In genomic region chr10:79840644-79841551, GRCm38 (mm10) we compare ENCODE assay signal across 8 mouse cellular contexts. TPM values are rescaled to one million over a fixed set of nuclear protein-coding genes. Genes with fewer than 3 reads are reported as not detected.
DNase-seq lines count a peak whose midpoint lies in the region; ATAC-seq and TF ChIP-seq lines count a peak whose summit lies in the region.

No protein-coding gene starts in this region.

- TF ChIP-seq POLR2A in cortical plate, adult 2 months (IDR thresholded peaks at IDR 0.05; ENCODE audit: extremely low read depth, insufficient read depth, low read length), result peak; percentile 81

- H3K36me3 ChIP-seq in stomach, embryonic 14.5 days (ENCODE audit: control insufficient read depth, insufficient read depth, low read length), result no peaks in the 10 kb centered on the region

- peak; percentile 75 for ATAC-seq in megakaryocyte-erythroid progenitor cell, adult 5-6 weeks (replicated peaks; ENCODE audit: low FRiP score, low TSS enrichment, poor library complexity, severe bottlenecking)
- peak; percentile 91 for ATAC-seq in stomach, embryonic 14.5 days (ENCODE audit: insufficient number of reproducible peaks, insufficient read depth, low FRiP score, low read depth)

- H3K9ac ChIP-seq in stomach, embryonic 14.5 days (replicated peaks; ENCODE audit: low read depth, low read length), result no peak overlapping the region

- intact Hi-C loops in left cerebral cortex, postnatal 25 days (cut with DNase I), result loop anchor here (2.0 kb wide), 1 partner anchor 14 kb away; the partner anchor contains the start of gene Ptbp1

- no peaks in the 10 kb centered on the region for H3K9me3 ChIP-seq in stomach, embryonic 14.5 days (ENCODE audit: control insufficient read depth, low read depth, low read length)

- 1% methylated on average over 24 of the region's 24 CpGs for WGBS in stomach, embryonic 14.5 days

- peak overlapping the region; percentile 55 for H3K27ac ChIP-seq in cortical plate, adult 2 months (ENCODE audit: insufficient read depth, low read length)
- H3K27ac ChIP-seq in stomach, embryonic 14.5 days (ENCODE audit: low read length), result peak overlapping the region; percentile 91

- no peaks in the 10 kb centered on the region for H3K27me3 ChIP-seq in stomach, embryonic 14.5 days (ENCODE audit: control insufficient read depth, insufficient read depth, low read length)

- H3K4me3 ChIP-seq in cortical plate, adult 2 months (ENCODE audit: insufficient read depth, low read length), result peak overlapping the region; percentile 23
- peak overlapping the region; percentile 30 for H3K4me3 ChIP-seq in stomach, embryonic 14.5 days (ENCODE audit: low read depth, low read length)

- peak overlapping the region; percentile 84 for H3K4me2 ChIP-seq in stomach, embryonic 14.5 days (replicated peaks; ENCODE audit: low read depth, low read length)

- H3K4me1 ChIP-seq in cortical plate, adult 2 months (ENCODE audit: control insufficient read depth, insufficient read depth, low read length), result no peaks in the 10 kb centered on the region
- H3K4me1 ChIP-seq in stomach, embryonic 14.5 days (ENCODE audit: control insufficient read depth, insufficient read depth, low read length), result peaks cover 27% of the 10 kb centered on the region; the same call in 1 of the 2 replicates

- DNase-seq in adrenal gland, adult 2 months, result peak; percentile 72
- DNase-seq in adrenal gland, adult 8-10 months, result no peak
- peak; percentile 42 for DNase-seq in gastrocnemius, postnatal 10 days
- DNase-seq in hindlimb bud, embryonic 11.5 days (ENCODE audit: extremely low spot score, low read depth, low spot score), result peak; percentile 63
- peak; percentile 72 to 92 for DNase-seq in left cerebral cortex, postnatal 25 days (ENCODE audit: low spot score in 2 of 2)

- no peak for TF ChIP-seq CTCF in cortical plate, adult 2 months (IDR thresholded peaks at IDR 0.05; ENCODE audit: extremely low read depth, insufficient read depth, low read length)

RNA-seq across cellular contexts. Expression of gene Ptbp1, which starts 13.3 kb away (rescaled TPM):
- 100 to 1,000 TPM; 217 to 332 TPM for total RNA-seq in adrenal gland, adult 2 months (2021)
- polyA plus RNA-seq in adrenal gland, adult 2 months (2012; rRNA removed), result 175 and 259 TPM in 2 replicates
- 100 to 1,000 TPM; 249 to 275 (median 255) TPM for total RNA-seq in adrenal gland, adult 8-10 months (2022)
- polyA plus RNA-seq in cortical plate, adult 2 months (2012; rRNA removed), result 53.3 and 54.1 TPM in 2 replicates
- total RNA-seq in gastrocnemius, postnatal 10 days (2021), result 100 to 1,000 TPM in 1 of 2 experiments, 10 to 100 TPM in 1; 75.2 to 110 TPM
- total RNA-seq in left cerebral cortex, postnatal 25 days (2021), result 10 to 100 TPM; 48.5 to 52.3 TPM
- 423 and 470 TPM in 2 replicates for total RNA-seq in megakaryocyte-erythroid progenitor cell, adult 5-6 weeks (2014; fragmentation: Nextera tagmentation)
- 149 and 201 TPM in 2 replicates for total RNA-seq in megakaryocyte-erythroid progenitor cell, adult 5-6 weeks (2017)
- polyA plus RNA-seq in stomach, embryonic 14.5 days (2014; fragmentation: Nextera tagmentation; extraction: Ambion mirVana), result 237 and 275 TPM in 2 replicates

RNA-seq across cellular contexts. Expression of gene Misp, which starts 20.1 kb away (rescaled TPM):
- under 1 TPM; 0.31 to 0.32 TPM for total RNA-seq in adrenal gland, adult 2 months (2021)
- 0.03 and 0.10 TPM in 2 replicates for polyA plus RNA-seq in adrenal gland, adult 2 months (2012; rRNA removed)
- total RNA-seq in adrenal gland, adult 8-10 months (2022), result under 1 TPM; 0.64 to 0.95 (median 0.70) TPM
- polyA plus RNA-seq in cortical plate, adult 2 months (2012; rRNA removed), result 0.13 and 0.21 TPM in 2 replicates
- total RNA-seq in gastrocnemius, postnatal 10 days (2021), result under 1 TPM in 1 of 2 experiments, not detected in 1; 0.54 TPM
- total RNA-seq in left cerebral cortex, postnatal 25 days (2021), result 1 to 10 TPM in 1 of 2 experiments, under 1 TPM in 1; 0.62 to 1.7 TPM
- total RNA-seq in megakaryocyte-erythroid progenitor cell, adult 5-6 weeks (2014; fragmentation: Nextera tagmentation), result not detected in 2 replicates
- not detected in 2 replicates for total RNA-seq in megakaryocyte-erythroid progenitor cell, adult 5-6 weeks (2017)
- polyA plus RNA-seq in stomach, embryonic 14.5 days (2014; fragmentation: Nextera tagmentation; extraction: Ambion mirVana), result 27.6 and 33.1 TPM in 2 replicates

RNA-seq across cellular contexts. Expression of gene Prtn3, which starts 33.4 kb away (rescaled TPM):
- total RNA-seq in adrenal gland, adult 2 months (2021), result under 1 TPM; 0.62 to 0.63 TPM
- polyA plus RNA-seq in adrenal gland, adult 2 months (2012; rRNA removed), result 3.4 and 4.1 TPM in 2 replicates
- total RNA-seq in adrenal gland, adult 8-10 months (2022), result under 1 TPM in 1 of 4 experiments, not detected in 3; 0.35 TPM
- polyA plus RNA-seq in cortical plate, adult 2 months (2012; rRNA removed), result 4.3 and 5.2 TPM in 2 replicates
- total RNA-seq in gastrocnemius, postnatal 10 days (2021), result 1 to 10 TPM in 1 of 2 experiments, not detected in 1; 2.1 TPM
- total RNA-seq in left cerebral cortex, postnatal 25 days (2021), result 1 to 10 TPM; 1.4 to 2.4 TPM
- total RNA-seq in megakaryocyte-erythroid progenitor cell, adult 5-6 weeks (2014; fragmentation: Nextera tagmentation), result 2.5 and 8.7 TPM in 2 replicates
- total RNA-seq in megakaryocyte-erythroid progenitor cell, adult 5-6 weeks (2017), result 0.56 and 5.9 TPM in 2 replicates
- polyA plus RNA-seq in stomach, embryonic 14.5 days (2014; fragmentation: Nextera tagmentation; extraction: Ambion mirVana), result 2.9 and 5.6 TPM in 2 replicates

RNA-seq across cellular contexts. Expression of gene Plppr3, which starts 33.5 kb away (rescaled TPM):
- 1 to 10 TPM; 1.2 to 2.2 TPM for total RNA-seq in adrenal gland, adult 2 months (2021)
- 4.2 and 4.6 TPM in 2 replicates for polyA plus RNA-seq in adrenal gland, adult 2 months (2012; rRNA removed)
- total RNA-seq in adrenal gland, adult 8-10 months (2022), result 1 to 10 TPM; 1.7 to 4.3 (median 3.0) TPM
- 79.9 and 80.5 TPM in 2 replicates for polyA plus RNA-seq in cortical plate, adult 2 months (2012; rRNA removed)
- total RNA-seq in gastrocnemius, postnatal 10 days (2021), result 1 to 10 TPM in 1 of 2 experiments, under 1 TPM in 1; 0.49 to 1.6 TPM
- 10 to 100 TPM; 51.1 to 53.3 TPM for total RNA-seq in left cerebral cortex, postnatal 25 days (2021)
- total RNA-seq in megakaryocyte-erythroid progenitor cell, adult 5-6 weeks (2014; fragmentation: Nextera tagmentation), result not detected in 2 replicates
- 5.8 and 15.0 TPM in 2 replicates for total RNA-seq in megakaryocyte-erythroid progenitor cell, adult 5-6 weeks (2017)
- polyA plus RNA-seq in stomach, embryonic 14.5 days (2014; fragmentation: Nextera tagmentation; extraction: Ambion mirVana), result 41.3 and 51.7 TPM in 2 replicates

RNA-seq across cellular contexts. Expression of gene Elane, which starts 45.1 kb away (rescaled TPM):
- total RNA-seq in adrenal gland, adult 2 months (2021), result under 1 TPM; 0.49 to 0.79 TPM
- polyA plus RNA-seq in adrenal gland, adult 2 months (2012; rRNA removed), result 0.34 and 1.1 TPM in 2 replicates
- total RNA-seq in adrenal gland, adult 8-10 months (2022), result not detected
- polyA plus RNA-seq in cortical plate, adult 2 months (2012; rRNA removed), result not detected in 2 replicates
- total RNA-seq in gastrocnemius, postnatal 10 days (2021), result 1 to 10 TPM in 1 of 2 experiments, not detected in 1; 1.9 TPM
- total RNA-seq in left cerebral cortex, postnatal 25 days (2021), result not detected
- 10.5 TPM in 1 of 2 replicates, not detected in the other for total RNA-seq in megakaryocyte-erythroid progenitor cell, adult 5-6 weeks (2014; fragmentation: Nextera tagmentation)
- 0.23 and 1.3 TPM in 2 replicates for total RNA-seq in megakaryocyte-erythroid progenitor cell, adult 5-6 weeks (2017)
- polyA plus RNA-seq in stomach, embryonic 14.5 days (2014; fragmentation: Nextera tagmentation; extraction: Ambion mirVana), result 0.88 and 3.3 TPM in 2 replicates
